In genomic region chr11:109029894-109030293, GRCm38 (mm10) we compare ENCODE assay signal across 10 mouse cellular contexts.
DNase-seq lines count a peak whose midpoint lies in the region; ATAC-seq and TF ChIP-seq lines count a peak whose summit lies in the region.
"Had no signal": no experiment of that assay in that cellular context is flagged by ENCODE, and none has a peak within 500 bp of the region (broad histone marks: within the 10 kb centered on the region; RNA-seq: fewer than 3 reads in every experiment).

No protein-coding gene starts in this region.

- no peak overlapping the region for H3K27ac ChIP-seq in kidney, adult 2 months (ENCODE audit: insufficient read depth, low read depth, low read length)
- H3K27ac ChIP-seq in midbrain, embryonic 11.5 days (ENCODE audit: low read depth, low read length) = no peak overlapping the region
- H3K27ac ChIP-seq in midbrain, embryonic 16.5 days (ENCODE audit: low read length) = no peak overlapping the region
- H3K27ac ChIP-seq: heart, embryonic 10.5 days; midbrain, embryonic 13.5 days had no signal

- H3K27me3 ChIP-seq in kidney, adult 2 months (replicated peaks; ENCODE audit: control insufficient read depth, insufficient read depth, low read length) = no peaks in the 10 kb centered on the region
- H3K27me3 ChIP-seq in midbrain, embryonic 11.5 days (ENCODE audit: control insufficient read depth, insufficient read depth, low read length) = no peaks in the 10 kb centered on the region
- no peaks in the 10 kb centered on the region for H3K27me3 ChIP-seq in midbrain, embryonic 16.5 days (ENCODE audit: control insufficient read depth, insufficient read depth, low read depth, low read length)
- H3K27me3 ChIP-seq: midbrain, embryonic 13.5 days had no signal

- no peak for TF ChIP-seq CTCF in kidney, adult 2 months (conservative IDR thresholded peaks at IDR 0.05; ENCODE audit: insufficient read depth, insufficient read length, low read depth, low read length)

- peak; percentile 37 for DNase-seq in embryo, embryonic 10.5 days (ENCODE audit: low spot score)
- DNase-seq in embryo, embryonic 11 days = no peak
- DNase-seq in kidney, adult 2 months = peak; percentile 24
- no peak for DNase-seq in kidney, adult 9 months
- DNase-seq in midbrain, embryonic 11.5 days (ENCODE audit: low spot score, missing footprints) = no peak
- DNase-seq in gastrocnemius, postnatal 25 days = no peak
- DNase-seq in gastrocnemius, postnatal 14 days = no peak

- no peak overlapping the region for H3K9ac ChIP-seq in midbrain, embryonic 11.5 days (ENCODE audit: low read length)
- H3K9ac ChIP-seq in midbrain, embryonic 16.5 days (ENCODE audit: low read depth, low read length) = no peak overlapping the region
- H3K9ac ChIP-seq: midbrain, embryonic 13.5 days had no signal

- 58% methylated on average over 7 of the region's 7 CpGs for whole genome bisulfite sequencing in kidney, adult 2 months
- 62% methylated on average over 7 of the region's 7 CpGs for WGBS in midbrain, embryonic 11.5 days
- 67% methylated on average over 7 of the region's 7 CpGs for WGBS in midbrain, embryonic 16.5 days

- no peaks in the 10 kb centered on the region for H3K4me1 ChIP-seq in kidney, adult 2 months (ENCODE audit: control insufficient read depth, insufficient read depth, low read length)
- peaks cover 3% of the 10 kb centered on the region; the same call in 1 of the 2 replicates for H3K4me1 ChIP-seq in midbrain, embryonic 11.5 days (ENCODE audit: control insufficient read depth, insufficient read depth, low read length)
- H3K4me1 ChIP-seq in midbrain, embryonic 16.5 days (ENCODE audit: control insufficient read depth, insufficient read depth, low read length) = peaks cover 3% of the 10 kb centered on the region; the same call in 1 of the 2 replicates
- H3K4me1 ChIP-seq: heart, embryonic 10.5 days had no signal

- ATAC-seq in midbrain, embryonic 11.5 days (ENCODE audit: low FRiP score) = peak; percentile 27; the same call in 1 of the 2 replicates
- ATAC-seq in midbrain, embryonic 16.5 days = no peak
- ATAC-seq: midbrain, embryonic 13.5 days had no signal

- intact Hi-C loops in gastrocnemius, postnatal 14 days (cut with DNase I; ENCODE audit: low total_unique reads) = loop anchor here (5.0 to 10.0 kb wide), 2 partner anchors 103 to 575 kb away; no protein-coding TSS in a partner anchor

- H3K4me2 ChIP-seq in midbrain, embryonic 11.5 days = no peak overlapping the region
- no peak overlapping the region for H3K4me2 ChIP-seq in midbrain, embryonic 16.5 days (ENCODE audit: low read length)
- H3K4me2 ChIP-seq: midbrain, embryonic 13.5 days had no signal

- H3K4me3 ChIP-seq in kidney, adult 2 months (ENCODE audit: insufficient read depth, low read depth, low read length) = no peak overlapping the region
- H3K4me3 ChIP-seq in midbrain, embryonic 11.5 days (ENCODE audit: low read depth, low read length) = no peak overlapping the region
- H3K4me3 ChIP-seq in midbrain, embryonic 16.5 days (ENCODE audit: low read depth, low read length) = no peak overlapping the region
- H3K4me3 ChIP-seq: heart, embryonic 10.5 days; midbrain, embryonic 13.5 days had no signal

- H3K9me3 ChIP-seq in midbrain, embryonic 11.5 days (ENCODE audit: control insufficient read depth, low read length) = no peaks in the 10 kb centered on the region
- H3K9me3 ChIP-seq in midbrain, embryonic 16.5 days (replicated peaks; ENCODE audit: control insufficient read depth, low read length, poor library complexity, severe bottlenecking) = no peaks in the 10 kb centered on the region
- H3K9me3 ChIP-seq: heart, embryonic 10.5 days; midbrain, embryonic 13.5 days had no signal

- H3K36me3 ChIP-seq in kidney, adult 2 months (ENCODE audit: control insufficient read depth, insufficient read depth, low read length) = no peaks in the 10 kb centered on the region
- H3K36me3 ChIP-seq in midbrain, embryonic 11.5 days (ENCODE audit: control insufficient read depth, insufficient read depth, low read length) = no peaks in the 10 kb centered on the region
- no peaks in the 10 kb centered on the region for H3K36me3 ChIP-seq in midbrain, embryonic 16.5 days (ENCODE audit: control insufficient read depth, insufficient read depth, low read length)
- H3K36me3 ChIP-seq: heart, embryonic 10.5 days; midbrain, embryonic 13.5 days had no signal

- TF ChIP-seq POLR2A in kidney, adult 2 months (IDR thresholded peaks at IDR 0.05; ENCODE audit: low read depth, low read length) = no peak

Comparison
In these comparisons a context has a peak if more than half of its experiments do, and no peak if none do; other contexts are left out.
1. DNase-seq: peak in embryo, embryonic 10.5 days (single experiment) and kidney, adult 2 months (single experiment); none in embryo, embryonic 11 days (single experiment), kidney, adult 9 months (single experiment), midbrain, embryonic 11.5 days (single experiment), gastrocnemius, postnatal 25 days (single experiment) and gastrocnemius, postnatal 14 days (single experiment).